Mouse (Mus musculus): ENCODE data around the gene Asprv1. TPM values are rescaled to one million over a fixed set of nuclear protein-coding genes. Genes with fewer than 3 reads are reported as not detected.

The Asprv1 gene
- total and polyA plus RNA-seq, 2 experiments from 2014 or later = 1.2 to 4.2 TPM

DNA sequence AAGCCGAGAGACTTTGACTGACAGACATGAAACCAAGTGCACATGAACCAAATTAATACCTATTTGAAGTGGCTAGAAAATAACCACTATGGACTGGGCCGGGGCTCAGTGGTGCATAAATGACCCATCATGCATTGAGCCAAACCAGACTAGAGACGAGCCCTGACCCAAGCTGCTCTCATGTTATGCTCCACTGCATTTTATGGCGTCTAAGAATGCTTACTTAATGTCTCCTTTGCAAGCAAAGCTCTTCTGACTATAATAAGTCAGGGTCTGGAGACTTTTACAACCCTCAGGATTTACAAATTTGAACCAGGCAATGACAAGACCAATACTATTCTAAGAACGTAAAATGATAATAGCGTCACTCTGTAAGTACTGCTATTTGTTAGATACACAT is 50.4 kb downstream of the Asprv1 start:
- TF ChIP-seq CTCF (IDR thresholded peaks at IDR 0.05) = no peak
- Histone ChIP-seq H3K4me3 (ENCODE audit: low read depth, low read length) (no peak overlapping the region), H3K9ac (replicated peaks; ENCODE audit: low read length, poor library complexity, severe bottlenecking) (no peak overlapping the region), H3K4me2 (ENCODE audit: low read depth, low read length, poor library complexity, severe bottlenecking) (no peak overlapping the region), H3K36me3 (ENCODE audit: insufficient read depth, low read length) (peaks cover 56% of the 10 kb centered on the region), H3K4me1 (ENCODE audit: insufficient read depth, low read length) (no peaks in the 10 kb centered on the region), H3K27ac (ENCODE audit: low read depth, low read length) (no peak overlapping the region), H3K9me3 (ENCODE audit: low read length) (no peaks in the 10 kb centered on the region), H3K27me3 (ENCODE audit: insufficient read depth, low read length) (no peaks in the 10 kb centered on the region)
- no peak for ATAC-seq (ENCODE audit: low FRiP score)
- WGBS = 88% methylated on average over 6 of the region's 6 CpGs
- DNase-seq (ENCODE audit: low spot score) = no peak

Other genes with a start within 250 kb of the Asprv1 start
- gene Pcyox1, start 231.0 kb upstream of the Asprv1 start, total RNA-seq (2014; rRNA removed) = 95.4 and 97.8 TPM in 2 replicates
- gene Pcyox1, start 231.0 kb upstream of the Asprv1 start, polyA plus RNA-seq (2015; fragmentation: Nextera tagmentation; extraction: Ambion mirVana) = 102 and 108 TPM in 2 replicates
- 137 and 210 TPM in 2 replicates for gene Tia1, start 223.9 kb upstream of the Asprv1 start, total RNA-seq (2014; rRNA removed)
- 195 and 212 TPM in 2 replicates for gene Tia1, start 223.9 kb upstream of the Asprv1 start, polyA plus RNA-seq (2015; fragmentation: Nextera tagmentation; extraction: Ambion mirVana)
- 1.4 and 6.0 TPM in 2 replicates for gene Gm44790, start 201.5 kb upstream of the Asprv1 start, total RNA-seq (2014; rRNA removed)
- 1.4 and 1.8 TPM in 2 replicates for gene Gm44790, start 201.5 kb upstream of the Asprv1 start, polyA plus RNA-seq (2015; fragmentation: Nextera tagmentation; extraction: Ambion mirVana)
- 13.9 and 20.1 TPM in 2 replicates for gene C87436, start 189.8 kb upstream of the Asprv1 start, total RNA-seq (2014; rRNA removed)
- 16.3 and 19.9 TPM in 2 replicates for gene C87436, start 189.8 kb upstream of the Asprv1 start, polyA plus RNA-seq (2015; fragmentation: Nextera tagmentation; extraction: Ambion mirVana)
- gene Pcbp1, start 101.8 kb upstream of the Asprv1 start, total RNA-seq (2014; rRNA removed) = 51.7 and 72.8 TPM in 2 replicates
- 264 and 292 TPM in 2 replicates for gene Pcbp1, start 101.8 kb upstream of the Asprv1 start, polyA plus RNA-seq (2015; fragmentation: Nextera tagmentation; extraction: Ambion mirVana)
- 12.7 and 16.1 TPM in 2 replicates for gene Mxd1, start 41.0 kb downstream of the Asprv1 start, total RNA-seq (2014; rRNA removed)
- gene Mxd1, start 41.0 kb downstream of the Asprv1 start, polyA plus RNA-seq (2015; fragmentation: Nextera tagmentation; extraction: Ambion mirVana) = 12.8 and 13.1 TPM in 2 replicates
- gene Snrnp27, start 56.4 kb downstream of the Asprv1 start, total RNA-seq (2014; rRNA removed) = 33.4 and 43.1 TPM in 2 replicates
- gene Snrnp27, start 56.4 kb downstream of the Asprv1 start, polyA plus RNA-seq (2015; fragmentation: Nextera tagmentation; extraction: Ambion mirVana) = 112 and 113 TPM in 2 replicates
- gene Gmcl1, start 105.2 kb downstream of the Asprv1 start, total RNA-seq (2014; rRNA removed) = 18.0 and 26.7 TPM in 2 replicates
- gene Gmcl1, start 105.2 kb downstream of the Asprv1 start, polyA plus RNA-seq (2015; fragmentation: Nextera tagmentation; extraction: Ambion mirVana) = 18.7 and 22.4 TPM in 2 replicates
- 3.6 and 3.9 TPM in 2 replicates for gene Anxa4, start 165.4 kb downstream of the Asprv1 start, total RNA-seq (2014; rRNA removed)
- gene Anxa4, start 165.4 kb downstream of the Asprv1 start, polyA plus RNA-seq (2015; fragmentation: Nextera tagmentation; extraction: Ambion mirVana) = 5.0 and 5.7 TPM in 2 replicates
- 74.4 and 79.2 TPM in 2 replicates for gene Aak1, start 221.4 kb downstream of the Asprv1 start, total RNA-seq (2014; rRNA removed)
- gene Aak1, start 221.4 kb downstream of the Asprv1 start, polyA plus RNA-seq (2015; fragmentation: Nextera tagmentation; extraction: Ambion mirVana) = 29.1 and 41.8 TPM in 2 replicates

Measured in midbrain, postnatal 0 days (tissue).